Mouse (Mus musculus) small intestine, adult 2 months (tissue): Measurements from ENCODE around the gene Tmem211. TPM values are rescaled to one million over a fixed set of nuclear protein-coding genes. Genes with fewer than 3 reads are reported as not detected.

Experiments
- H3K27ac ChIP-seq: fragments of 200-500 bp; 2 replicates; pipeline ENCODE4 v1.5.1; 2012; ENCODE audit warnings: low read depth, low read length, control low read depth, inconsistent platforms; ENCODE audit not compliant: insufficient read depth
- H3K27me3 ChIP-seq: fragments of 200-500 bp; 2 replicates; pipeline ENCODE4 v1.6.1; 2012; ENCODE audit warnings: mild to moderate bottlenecking, moderate library complexity, low read length, inconsistent platforms; ENCODE audit not compliant: control insufficient read depth, insufficient read depth
- H3K36me3 ChIP-seq: fragments of 200-500 bp; 2 replicates; pipeline ENCODE4 v1.6.1; 2012; ENCODE audit warnings: mild to moderate bottlenecking, low read length, control low read depth, inconsistent platforms; ENCODE audit not compliant: control insufficient read depth, insufficient read depth
- H3K4me1 ChIP-seq: fragments of 200-500 bp; 2 replicates; pipeline ENCODE4 v1.6.1; 2012; ENCODE audit warnings: low read length, inconsistent platforms, mixed read lengths; ENCODE audit not compliant: control insufficient read depth, insufficient read depth, insufficient read length
- H3K4me3 ChIP-seq: fragments of 200-500 bp; 2 replicates; pipeline ENCODE4 v1.5.1; 2012; ENCODE audit warnings: low read depth, mild to moderate bottlenecking, control low read depth, inconsistent platforms, low read length, moderate library complexity
- CTCF ChIP-seq: fragments of 200-500 bp; IDR thresholded peaks from 2 replicates; pipeline ENCODE4 v1.5.1; 2012; ENCODE audit warnings: low read depth, mild to moderate bottlenecking, control low read depth, inconsistent platforms, low read length, moderate library complexity, mixed read lengths; ENCODE audit not compliant: insufficient replicate concordance, insufficient read length; ENCODE audit errors: extremely low read depth
- POLR2A ChIP-seq: fragments of 200-500 bp; IDR thresholded peaks from 2 replicates; pipeline ENCODE4 v1.6.1; 2012; ENCODE audit warnings: low read depth, mild to moderate bottlenecking, control low read depth, inconsistent platforms, low read length, moderate library complexity
- WGBS: fragments of 180-500 bp; shearing (Covaris S2); methylation state at CpG from one replicate; pipeline ENCODE4 v1.1.7; 2018; 5-methylcytosine and 5-hydroxymethylcytosine counted together
- polyA plus RNA-seq: library from polyadenylated mRNA; depleted of rRNA; stranded (reverse); fragments of >200 nt; gene quantifications from 2 replicates; pipeline ENCODE4 v1.2.3, GENCODE M21; 2012; rRNA removed

The Tmem211 gene
- polyA plus RNA-seq, result not detected in 2 replicates

DNA sequence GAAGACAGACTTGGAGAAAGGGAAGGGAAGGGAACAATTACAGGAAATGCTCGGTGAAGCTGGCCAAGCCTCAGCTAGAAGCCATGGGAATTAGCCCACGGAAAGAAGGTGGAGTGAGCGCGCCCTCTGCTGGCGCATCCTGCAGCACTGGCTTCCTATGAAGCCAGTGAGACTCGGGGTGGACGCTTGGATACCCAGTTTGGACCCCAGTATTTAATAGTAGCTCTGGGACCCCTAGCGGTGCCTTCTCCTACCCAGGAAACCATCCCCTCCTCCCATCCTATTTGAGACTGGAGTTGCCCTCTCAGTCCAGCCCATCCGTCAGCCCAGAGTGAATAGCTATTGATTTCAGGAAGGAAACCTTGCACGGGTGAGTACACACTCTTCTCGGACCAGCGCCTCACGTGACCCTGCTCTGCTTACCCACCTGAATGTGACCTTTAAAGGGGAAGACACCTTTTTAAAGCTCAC lies at the start of gene Tmem211:
Gene Tmem211, plus strand, starts transcription at position 278 of the 471 bp plus-strand sequence.
- under 1% methylated on average over 13 of the region's 13 CpGs for WGBS
- Histone ChIP-seq H3K36me3 (no peaks in the 10 kb centered on the region), H3K4me3 (0 out of 2 replicates have a peak within 1 kb of the TSS, but pooled peaks have one; percentile 17), H3K27me3 (no peaks in the 10 kb centered on the region), H3K27ac (no peak within 1 kb of the TSS), H3K4me1 (peaks cover 6% of the 10 kb centered on the region; the same call in 1 of the 2 replicates)
- TF ChIP-seq POLR2A, result no peak
- peak; percentile 95 for TF ChIP-seq CTCF

DNA sequence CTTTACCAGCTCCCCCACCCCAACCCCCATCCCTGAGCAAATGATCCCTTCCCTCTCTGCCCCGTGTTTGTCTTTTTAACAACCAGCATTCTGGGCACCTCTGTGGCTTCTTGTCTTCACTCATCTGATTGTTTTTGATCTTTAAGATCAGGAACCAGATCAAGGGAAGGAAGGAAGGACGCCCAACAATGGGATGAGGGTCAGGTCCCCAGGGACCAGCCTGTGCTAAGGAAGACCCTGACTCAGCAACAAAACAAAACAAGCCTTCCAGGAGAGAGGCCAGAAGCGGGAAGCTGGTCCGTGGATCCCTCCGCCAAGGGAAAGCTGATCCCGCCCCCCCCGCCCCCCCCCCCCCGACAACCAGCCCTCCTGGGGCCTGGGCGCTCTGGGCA lies 47.3 kb upstream of the Tmem211 start:
- peaks cover 2% of the 10 kb centered on the region; the same call in 1 of the 2 replicates for H3K4me1 ChIP-seq
- no peak for TF ChIP-seq POLR2A
- no peak for TF ChIP-seq CTCF
- no peak overlapping the region for H3K4me3 ChIP-seq
- H3K36me3 ChIP-seq, result peaks cover 63% of the 10 kb centered on the region
- no peaks in the 10 kb centered on the region for H3K27me3 ChIP-seq
- no peak overlapping the region for H3K27ac ChIP-seq
- 53% methylated on average over 9 of the region's 9 CpGs for WGBS

GRCm38 (mm10) chr5:113179843-113180682 lies 46.6 kb upstream of the Tmem211 start:
- Histone ChIP-seq H3K27ac (peak overlapping the region; percentile 67), H3K4me3 (peak overlapping the region; percentile 46), H3K36me3 (peaks cover 62% of the 10 kb centered on the region), H3K27me3 (no peaks in the 10 kb centered on the region), H3K4me1 (peaks cover 2% of the 10 kb centered on the region; the same call in 1 of the 2 replicates)
- 16% methylated on average over 30 of the region's 30 CpGs for WGBS
- TF ChIP-seq POLR2A (no peak), CTCF (peak; percentile 76; the same call in 1 of the 2 replicates)

DNA sequence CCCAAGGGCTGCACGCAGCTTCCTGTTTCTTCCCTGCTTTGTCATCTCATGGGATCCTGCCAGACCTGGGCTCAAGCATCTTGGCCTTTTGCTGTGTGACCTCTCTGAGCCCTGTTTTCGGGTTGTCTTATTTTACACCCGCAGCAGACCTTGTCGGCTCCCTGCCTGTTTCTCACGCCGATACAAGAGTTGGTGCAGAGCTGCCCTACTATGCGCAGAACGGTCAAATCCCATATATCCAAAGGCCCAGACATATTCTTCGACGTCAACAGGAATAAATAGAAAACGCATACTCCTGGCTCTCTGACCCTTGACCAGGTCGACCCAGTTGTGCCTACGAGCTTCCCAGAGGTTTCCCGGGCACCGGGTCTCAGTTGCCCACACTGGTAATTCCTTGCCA lies 46.0 kb upstream of the Tmem211 start:
- peak overlapping the region; percentile 46 for H3K4me3 ChIP-seq
- H3K27me3 ChIP-seq, result no peaks in the 10 kb centered on the region
- no peak for TF ChIP-seq CTCF
- no peak for TF ChIP-seq POLR2A
- H3K4me1 ChIP-seq, result peaks cover 2% of the 10 kb centered on the region; the same call in 1 of the 2 replicates
- peaks cover 66% of the 10 kb centered on the region for H3K36me3 ChIP-seq
- WGBS, result 74% methylated on average over 15 of the region's 15 CpGs
- H3K27ac ChIP-seq, result peak overlapping the region; percentile 67

GRCm38 (mm10) chr5:113181441-113181840 lies 45.3 kb upstream of the Tmem211 start:
- Histone ChIP-seq H3K36me3 (peaks cover 71% of the 10 kb centered on the region), H3K27me3 (no peaks in the 10 kb centered on the region), H3K4me1 (peaks cover 2% of the 10 kb centered on the region; the same call in 1 of the 2 replicates), H3K4me3 (no peak overlapping the region), H3K27ac (no peak overlapping the region)
- TF ChIP-seq POLR2A (no peak), CTCF (no peak)
- 29% methylated on average over 6 of the region's 6 CpGs for WGBS

DNA sequence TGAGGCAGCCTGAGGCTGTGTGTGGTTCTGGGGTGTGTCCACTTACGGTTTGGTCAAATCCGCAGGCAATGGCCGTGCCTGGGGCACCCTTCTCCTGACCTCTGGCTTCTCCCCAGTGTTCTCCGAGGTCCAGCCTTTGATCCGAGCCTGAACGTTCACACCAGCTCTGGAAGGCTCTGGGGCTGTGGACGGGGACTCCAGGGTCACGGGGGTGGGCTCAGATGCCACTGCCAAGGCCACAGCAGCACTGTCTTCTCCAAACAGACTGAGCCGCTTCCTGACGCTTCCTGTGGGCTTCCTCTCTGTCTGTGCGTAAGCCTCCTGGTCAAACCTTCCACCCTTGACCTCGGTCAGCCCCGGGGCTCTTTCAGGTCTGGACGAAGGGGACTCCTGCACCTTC lies 36.2 kb upstream of the Tmem211 start:
- no peaks in the 10 kb centered on the region; the same call in 1 of the 2 replicates for H3K4me1 ChIP-seq
- WGBS, result 80% methylated on average over 14 of the region's 14 CpGs
- no peak overlapping the region for H3K27ac ChIP-seq
- H3K27me3 ChIP-seq, result no peaks in the 10 kb centered on the region
- TF ChIP-seq CTCF, result no peak
- no peak for TF ChIP-seq POLR2A
- H3K4me3 ChIP-seq, result no peak overlapping the region
- H3K36me3 ChIP-seq, result peaks cover 83% of the 10 kb centered on the region

DNA sequence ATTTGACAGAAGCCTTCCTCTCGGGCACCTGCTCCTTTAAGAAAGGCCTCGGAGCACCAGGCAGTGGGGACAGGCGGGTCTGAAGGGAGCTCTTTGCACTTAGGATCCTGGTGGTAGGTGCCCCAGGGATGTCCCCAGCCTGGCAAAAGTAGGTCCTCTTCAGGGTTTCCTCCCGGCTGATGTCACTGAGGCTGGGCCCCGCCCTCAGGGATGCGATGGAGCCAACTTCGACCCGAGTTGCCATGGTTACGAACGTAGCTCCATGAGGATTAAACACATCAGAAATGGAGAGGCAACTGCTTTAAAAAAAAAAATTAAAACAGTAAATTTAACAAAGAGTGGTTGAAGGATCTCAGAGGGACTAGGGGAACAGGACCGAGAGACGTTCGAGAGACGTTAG lies 34.8 kb upstream of the Tmem211 start:
- 81% methylated on average over 14 of the region's 14 CpGs for WGBS
- H3K4me3 ChIP-seq, result no peak overlapping the region
- no peak for TF ChIP-seq CTCF
- TF ChIP-seq POLR2A, result no peak
- H3K4me1 ChIP-seq, result no peaks in the 10 kb centered on the region; the same call in 1 of the 2 replicates
- H3K27me3 ChIP-seq, result no peaks in the 10 kb centered on the region
- no peak overlapping the region for H3K27ac ChIP-seq
- H3K36me3 ChIP-seq, result peaks cover 79% of the 10 kb centered on the region
